In genomic region chr14:122700333-122700732, GRCm38 (mm10) we compare ENCODE assay signal across 34 mouse cellular contexts.
"Had no signal": no experiment of that assay in that cellular context is flagged by ENCODE, and none has a peak within 500 bp of the region (broad histone marks: within the 10 kb centered on the region; RNA-seq: fewer than 3 reads in every experiment).

No protein-coding gene starts in this region.

- H3K9ac ChIP-seq: heart, embryonic 12.5 days; heart, embryonic 13.5 days; heart, embryonic 15.5 days; hindbrain, embryonic 12.5 days; hindbrain, embryonic 13.5 days; hindbrain, embryonic 14.5 days; hindbrain, embryonic 15.5 days; intestine, embryonic 15.5 days; kidney, embryonic 15.5 days had no signal

- H3K27me3 ChIP-seq: heart, embryonic 12.5 days; heart, embryonic 13.5 days; heart, embryonic 15.5 days; hindbrain, embryonic 12.5 days; hindbrain, embryonic 13.5 days; hindbrain, embryonic 15.5 days; intestine, embryonic 15.5 days; kidney, embryonic 15.5 days had no signal

- H3K27ac ChIP-seq: heart, embryonic 13.5 days; heart, embryonic 15.5 days; hindbrain, embryonic 10.5 days; hindbrain, embryonic 12.5 days; hindbrain, embryonic 13.5 days; hindbrain, embryonic 14.5 days; hindbrain, embryonic 15.5 days; hindbrain, postnatal 0 days; intestine, embryonic 15.5 days; kidney, embryonic 15.5 days; kidney, postnatal 0 days; layer of hippocampus, adult 2 months; left cerebral cortex, adult 2 months had no signal

- H3K4me2 ChIP-seq: heart, embryonic 12.5 days; heart, embryonic 13.5 days; heart, embryonic 15.5 days; hindbrain, embryonic 12.5 days; hindbrain, embryonic 13.5 days; hindbrain, embryonic 14.5 days; hindbrain, embryonic 15.5 days; intestine, embryonic 15.5 days; kidney, embryonic 15.5 days had no signal

- H3K9me3 ChIP-seq: heart, embryonic 12.5 days; heart, embryonic 13.5 days; heart, embryonic 15.5 days; hindbrain, embryonic 10.5 days; hindbrain, embryonic 12.5 days; hindbrain, embryonic 13.5 days; hindbrain, embryonic 15.5 days; intestine, embryonic 15.5 days; kidney, embryonic 15.5 days had no signal

- H3K36me3 ChIP-seq: heart, embryonic 15.5 days; hindbrain, embryonic 12.5 days; intestine, embryonic 15.5 days; kidney, embryonic 15.5 days had no signal

- H3K4me1 ChIP-seq: heart, embryonic 12.5 days; heart, embryonic 13.5 days; heart, embryonic 15.5 days; hindbrain, embryonic 10.5 days; hindbrain, embryonic 12.5 days; hindbrain, embryonic 13.5 days; hindbrain, embryonic 15.5 days; intestine, embryonic 15.5 days; kidney, embryonic 15.5 days had no signal

- H3K4me3 ChIP-seq: heart, embryonic 12.5 days; heart, embryonic 13.5 days; heart, embryonic 15.5 days; hindbrain, embryonic 10.5 days; hindbrain, embryonic 12.5 days; hindbrain, embryonic 13.5 days; hindbrain, embryonic 15.5 days; intestine, embryonic 15.5 days; kidney, embryonic 15.5 days; layer of hippocampus, adult 2 months; left cerebral cortex, adult 2 months had no signal

- ATAC-seq: hindbrain, embryonic 16.5 days; hindbrain, postnatal 0 days; inflammation-experienced regulatory T-cells, adult 6 months; intestine, embryonic 15.5 days; intestine, embryonic 16.5 days; intestine, postnatal 0 days had no signal

- DNase-seq: heart, postnatal 10 days; heart, postnatal 14 days; heart, postnatal 36 days; heart, postnatal 4 days; kidney, adult 11 months; kidney, adult 18-20 months; kidney, adult 2 months; kidney, adult 8-10 months; kidney, adult 9 months; kidney, postnatal 10 days; kidney, postnatal 14 days; kidney, postnatal 25 days; kidney, postnatal 36 days; kidney, postnatal 4 days; layer of hippocampus, adult 9-11 months; layer of hippocampus, postnatal 36 days had no signal
